Mouse (Mus musculus) thymus, postnatal 4 days (tissue): ENCODE results near the gene Gm10153.
A peak's percentile ranks its signal among the peaks of the same experiment; 100 is the strongest.
"Not testable (repeated sequence)": the region's sequence is repeated elsewhere in the genome, so short reads cannot be mapped to it uniquely, and the experiment has no call there.

ENCODE experiments used
- DNase-seq: peaks from one replicate; pipeline ENCODE4 v3.0.0; 2021

Gene Gm10153

DNA sequence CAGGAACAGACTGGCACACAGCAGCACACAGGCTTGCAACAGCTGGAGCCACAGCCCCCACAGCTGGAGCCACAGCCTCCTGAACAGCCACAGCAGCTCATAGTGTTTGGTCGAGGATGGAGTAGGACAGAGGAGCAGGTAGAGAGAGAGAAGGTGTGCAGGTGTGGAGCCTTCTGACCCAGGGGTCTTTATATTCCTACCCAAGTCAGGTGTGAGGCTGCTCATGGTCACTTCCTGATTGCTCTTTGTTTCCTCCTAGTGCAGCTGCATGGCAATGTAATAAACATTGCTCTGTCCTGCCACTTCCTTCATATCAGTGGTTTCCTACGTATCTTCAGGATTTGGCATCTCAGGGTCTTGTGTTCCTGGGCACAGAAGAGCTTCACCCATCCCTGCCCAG lies at the start of gene Gm10153:
Gene Gm10153 (minus strand): TSS at position 101 of the 400 bp plus-strand sequence.
- no peak for DNase-seq

DNA sequence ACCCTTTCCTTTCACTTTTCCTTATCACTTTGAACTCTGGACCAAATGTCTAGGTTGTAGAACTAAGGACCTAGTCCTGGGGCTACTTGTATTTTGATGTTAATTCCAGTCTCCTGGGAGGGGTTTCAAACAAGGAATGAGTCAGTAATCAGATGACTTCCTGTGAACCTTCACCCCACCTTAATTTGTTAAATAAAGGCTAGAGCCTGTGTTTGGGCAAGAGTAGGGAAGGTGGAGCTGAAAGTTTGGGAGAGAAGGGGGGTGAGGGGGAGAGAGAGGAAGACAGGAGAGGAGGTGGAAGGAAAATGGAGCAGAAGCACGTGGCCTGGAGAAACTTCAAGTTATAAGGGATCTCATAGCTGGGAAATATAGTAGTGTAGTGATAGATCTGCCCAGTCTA lies 41.4 kb upstream of the Gm10153 start:
- DNase-seq = no peak

GRCm38 (mm10) chr7:142229871-142230270 lies 39.7 kb upstream of the Gm10153 start, which contains the start of gene Krtap5-5:
Krtap5-5 (minus strand) TSS chr7:142229971.
- not testable (repeated sequence) for DNase-seq

DNA sequence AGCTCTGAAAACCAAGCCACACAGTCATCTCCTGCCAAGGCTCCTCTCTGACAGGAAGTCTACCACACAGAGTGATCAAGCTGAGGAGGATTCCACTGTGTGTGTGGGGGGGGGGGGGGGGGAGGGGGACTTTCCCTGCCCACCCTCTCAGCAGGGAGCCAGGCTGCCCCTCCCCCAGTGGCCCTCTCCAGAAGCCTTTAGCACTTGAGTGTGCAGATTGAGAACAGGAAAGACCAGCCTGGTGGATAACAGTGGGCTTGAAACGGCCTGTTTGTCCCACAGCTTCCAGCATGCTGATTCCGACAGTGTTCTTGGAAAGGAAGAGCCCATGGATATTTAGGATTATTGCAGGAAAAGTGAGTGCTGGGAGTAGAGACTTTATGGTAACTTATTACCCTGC lies 34.3 kb upstream of the Gm10153 start:
- peak; percentile 15 for DNase-seq

DNA sequence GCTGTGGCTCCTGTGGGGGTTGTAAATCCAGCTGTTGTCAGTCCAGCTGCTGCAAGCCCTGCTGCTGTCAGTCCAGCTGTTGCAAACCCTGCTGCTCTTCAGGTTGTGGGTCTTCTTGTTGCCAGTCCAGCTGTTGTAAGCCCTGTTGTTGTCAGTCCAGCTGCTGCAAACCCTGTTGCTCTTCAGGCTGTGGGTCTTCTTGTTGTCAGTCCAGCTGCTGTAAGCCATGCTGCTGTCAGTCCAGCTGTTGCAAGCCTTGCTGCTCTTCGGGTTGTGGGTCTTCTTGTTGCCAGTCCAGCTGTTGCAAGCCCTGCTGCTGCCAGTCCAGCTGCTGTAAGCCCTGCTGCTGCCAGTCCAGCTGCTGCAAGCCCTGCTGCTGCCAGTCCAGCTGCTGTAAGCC lies 21.9 kb upstream of the Gm10153 start:
- not testable (repeated sequence) for DNase-seq

DNA sequence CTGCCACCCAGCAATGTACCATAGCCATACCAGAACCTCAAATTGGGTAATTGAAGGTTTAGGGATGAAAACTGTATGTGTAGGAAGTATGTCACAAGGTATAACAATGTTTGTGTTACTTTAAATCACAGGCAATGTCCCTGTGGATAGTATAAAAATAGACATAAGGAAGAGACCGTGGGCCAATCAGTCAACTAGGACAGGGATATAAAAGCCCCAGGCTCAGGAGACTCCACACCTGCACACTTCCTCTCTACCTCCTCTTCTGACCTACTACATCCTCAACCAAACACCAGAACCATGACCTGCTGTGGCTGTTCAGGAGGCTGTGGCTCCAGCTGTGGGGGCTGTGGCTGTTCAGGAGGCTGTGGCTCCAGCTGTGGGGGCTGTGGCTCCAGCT lies 21.4 kb upstream of the Gm10153 start, which contains the start of gene Gm7579:
Gene Gm7579 (plus strand): TSS at position 301 of the 400 bp plus-strand sequence.
- DNase-seq = no peak

- DNase-seq = not testable (repeated sequence)
These were observed 16.7 kb upstream of the Gm10153 start for GRCm38 (mm10) chr7:142206891-142207290.

DNA sequence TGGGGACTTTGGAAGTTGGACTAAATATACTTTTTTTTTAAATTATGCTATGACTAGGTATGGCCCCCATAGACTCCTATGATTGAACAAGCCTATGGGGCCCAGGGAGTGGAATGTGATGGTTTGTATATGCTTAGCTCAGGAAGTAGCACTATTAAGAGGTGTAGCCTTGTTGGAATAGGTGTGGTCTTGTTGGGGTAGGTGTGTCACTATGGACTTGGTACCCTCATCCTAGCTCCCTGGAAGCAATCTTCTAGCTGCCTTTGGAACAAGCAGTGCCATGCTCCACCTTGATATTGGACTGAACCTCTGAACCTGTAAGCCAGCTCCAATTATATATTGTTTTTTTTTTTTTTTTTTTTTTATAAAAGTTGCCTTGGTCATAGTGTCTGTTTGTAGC lies 15.3 kb upstream of the Gm10153 start:
- DNase-seq = no peak

GRCm38 (mm10) chr7:142201064-142201463 lies 10.9 kb upstream of the Gm10153 start, which contains the start of gene Krtap5-3:
Krtap5-3 (plus strand) TSS chr7:142201364.
- DNase-seq = no peak

DNA sequence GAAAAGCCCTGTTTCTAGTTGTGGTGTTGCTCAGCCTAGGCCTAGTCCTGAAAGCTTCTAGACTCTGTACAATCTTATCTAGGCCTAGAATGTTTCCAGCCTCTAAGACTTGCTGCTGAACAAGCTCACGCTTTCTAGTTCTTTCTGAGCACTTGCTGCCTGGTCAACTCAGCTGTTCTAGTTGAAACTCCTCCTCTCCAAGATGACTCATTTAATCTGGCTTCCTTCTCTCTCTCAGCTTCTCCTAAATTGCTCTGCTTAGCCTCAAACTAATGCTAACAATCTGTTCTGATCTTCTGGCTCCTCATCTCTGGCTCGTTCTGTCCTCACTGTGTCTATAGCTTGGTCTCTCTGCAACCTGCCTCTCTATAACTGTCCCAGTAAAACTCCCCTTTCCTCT lies 8.6 kb upstream of the Gm10153 start:
- no peak for DNase-seq

- no peak for DNase-seq
These were observed 2.0 kb downstream of the Gm10153 start for GRCm38 (mm10) chr7:142188156-142188555.

DNA sequence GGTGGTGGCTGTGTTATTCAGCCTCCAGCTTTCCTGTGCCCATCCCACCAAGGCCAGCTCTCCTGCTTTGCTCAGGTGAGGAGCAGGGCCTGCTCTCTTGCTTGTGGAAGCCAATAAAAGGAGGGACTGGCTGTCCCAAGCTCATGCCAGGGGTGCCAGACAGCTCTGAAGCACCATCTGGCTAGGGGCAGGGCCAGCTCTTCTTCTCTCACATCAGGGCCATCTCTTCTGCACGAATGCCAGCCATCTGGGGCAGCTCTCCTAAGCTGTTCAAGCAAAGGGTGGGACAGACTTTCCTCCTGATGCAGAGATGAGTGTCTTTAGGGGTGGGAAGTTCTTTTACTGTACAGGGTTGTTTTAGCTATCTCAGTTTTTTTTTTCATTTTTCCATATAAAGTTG lies 9.2 kb downstream of the Gm10153 start:
- no peak for DNase-seq

GRCm38 (mm10) chr7:142178685-142179084 lies 11.5 kb downstream of the Gm10153 start:
- no peak for DNase-seq

- not testable (repeated sequence) for DNase-seq
These were observed 14.3 kb downstream of the Gm10153 start, which contains the start of gene Krtap5-2 for GRCm38 (mm10) chr7:142175905-142176304. Krtap5-2 (minus strand) TSS chr7:142176005.

GRCm38 (mm10) chr7:142169836-142170235 lies 20.4 kb downstream of the Gm10153 start:
- DNase-seq = no peak

DNA sequence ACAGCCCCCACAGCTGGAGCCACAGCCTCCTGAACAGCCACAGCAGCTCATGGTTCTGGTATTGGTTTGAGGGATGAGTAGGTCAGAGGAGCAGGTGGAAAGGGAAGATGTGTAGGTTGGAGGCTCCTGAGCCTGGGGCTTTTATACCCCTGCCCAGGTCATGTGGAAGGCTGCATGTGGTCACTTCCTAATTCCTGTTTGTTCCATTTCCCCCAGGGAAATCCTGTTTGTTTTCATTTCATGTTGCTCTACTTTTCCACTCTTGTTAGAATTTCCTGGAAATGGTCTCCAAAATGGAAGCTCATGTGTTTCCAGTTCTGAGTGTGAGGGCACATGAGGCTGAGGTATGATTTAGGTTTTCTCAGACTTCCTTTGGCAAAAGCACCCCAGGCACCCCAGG lies 24.6 kb downstream of the Gm10153 start, which contains the start of gene Gm4553:
Gene Gm4553 (minus strand): TSS at position 101 of the 400 bp plus-strand sequence.
- DNase-seq = not testable (repeated sequence)

DNA sequence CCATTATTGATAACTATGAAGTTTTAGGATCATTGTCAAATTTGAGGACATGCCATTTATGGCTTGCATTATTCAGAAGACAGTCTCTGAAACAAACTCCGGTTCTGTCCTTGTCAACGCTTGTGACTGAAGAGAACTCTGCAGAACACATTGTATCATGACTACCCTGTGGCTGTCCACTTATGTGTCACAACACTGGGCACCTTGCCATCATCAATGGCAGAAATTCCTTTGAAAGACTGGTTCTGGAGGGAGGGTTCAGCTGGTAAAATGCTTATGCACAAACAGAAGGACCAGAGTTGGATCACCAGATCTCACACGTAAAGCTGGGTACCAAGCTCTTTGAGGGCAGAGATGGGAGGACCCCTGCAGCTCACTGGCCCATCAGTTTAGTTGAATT lies 30.8 kb downstream of the Gm10153 start:
- DNase-seq = no peak

DNA sequence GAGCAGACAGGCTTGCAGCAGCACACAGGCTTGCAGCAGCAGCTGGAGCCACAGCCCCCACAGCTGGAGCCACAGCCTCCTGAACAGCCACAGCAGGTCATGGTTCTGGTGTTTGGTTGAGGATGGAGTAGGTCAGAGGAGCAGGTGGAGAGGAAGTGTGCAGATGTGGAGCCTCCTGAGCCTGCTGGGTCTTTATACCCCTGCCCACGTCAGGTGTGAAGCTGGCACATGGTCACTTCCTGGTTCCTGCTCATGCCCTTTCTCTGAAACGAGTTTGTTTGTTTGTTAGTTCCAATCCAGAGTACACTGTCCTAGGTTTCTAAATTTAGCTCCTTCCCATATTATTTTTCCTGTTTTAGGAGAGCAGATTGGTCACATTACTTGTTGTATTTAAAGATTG lies 33.2 kb downstream of the Gm10153 start, which contains the start of gene Gm29735:
Gene Gm29735 (minus strand): TSS at position 101 of the 400 bp plus-strand sequence.
- not testable (repeated sequence) for DNase-seq

DNA sequence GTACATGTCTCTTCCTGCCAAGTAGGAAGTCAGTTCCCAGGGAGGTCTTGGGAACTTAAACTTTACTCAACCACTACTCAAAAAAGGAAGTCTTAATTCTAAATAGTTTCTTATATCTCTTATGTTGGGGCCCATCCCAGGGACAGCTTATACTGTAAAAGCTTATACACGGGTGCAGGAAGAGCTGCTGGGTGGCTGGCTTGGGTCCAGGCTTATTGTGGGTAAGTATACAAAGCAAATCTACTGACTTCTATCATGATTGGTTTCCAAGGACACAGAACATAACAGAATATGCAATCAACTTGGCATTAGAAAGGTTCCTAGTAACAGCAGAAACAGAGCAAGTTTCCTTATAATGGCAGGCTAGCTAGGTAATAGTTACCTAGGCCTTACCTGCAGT lies 34.9 kb downstream of the Gm10153 start:
- no peak for DNase-seq

DNA sequence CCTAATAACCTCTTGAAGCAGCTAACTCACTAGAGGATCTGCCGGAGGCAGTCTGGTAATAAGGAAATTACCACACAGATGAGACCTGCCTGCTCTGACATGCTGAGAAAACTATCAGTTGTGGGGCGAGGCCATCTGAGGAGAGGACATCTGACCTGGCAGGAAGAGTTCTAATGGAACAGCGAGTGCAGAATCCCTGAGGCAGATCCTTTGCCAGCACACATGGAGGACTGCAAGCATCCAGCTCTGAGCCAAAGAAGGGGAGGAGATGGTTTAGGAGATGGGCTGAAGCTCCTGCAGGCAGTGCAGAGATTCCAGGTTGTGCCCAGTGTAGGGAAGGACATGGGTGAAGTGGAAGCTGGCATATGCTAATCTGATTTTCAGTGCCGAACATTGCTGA lies 38.0 kb downstream of the Gm10153 start:
- DNase-seq = no peak

GRCm38 (mm10) chr7:142148633-142149032 lies 41.6 kb downstream of the Gm10153 start:
- no peak for DNase-seq

DNA sequence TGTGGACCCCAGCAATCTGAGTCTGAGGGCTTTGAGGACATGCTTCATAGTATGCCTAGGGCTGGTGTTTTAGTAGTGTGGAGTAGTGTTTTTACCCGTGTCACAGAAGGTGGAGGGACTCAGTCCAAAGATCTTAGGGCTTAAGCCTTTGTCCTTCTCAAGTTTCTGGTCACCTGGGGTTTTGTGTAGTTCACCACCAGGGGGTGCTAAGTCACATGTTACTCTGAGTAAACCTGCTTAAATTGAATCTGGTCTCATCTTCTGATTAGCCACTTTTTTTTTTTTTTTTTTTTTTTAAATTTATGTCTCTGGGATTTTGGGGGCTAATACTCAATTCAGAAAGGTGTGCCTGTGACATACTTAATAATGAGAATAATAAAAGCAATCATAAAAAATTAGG lies 44.2 kb downstream of the Gm10153 start:
- peak; percentile 53 for DNase-seq

DNA sequence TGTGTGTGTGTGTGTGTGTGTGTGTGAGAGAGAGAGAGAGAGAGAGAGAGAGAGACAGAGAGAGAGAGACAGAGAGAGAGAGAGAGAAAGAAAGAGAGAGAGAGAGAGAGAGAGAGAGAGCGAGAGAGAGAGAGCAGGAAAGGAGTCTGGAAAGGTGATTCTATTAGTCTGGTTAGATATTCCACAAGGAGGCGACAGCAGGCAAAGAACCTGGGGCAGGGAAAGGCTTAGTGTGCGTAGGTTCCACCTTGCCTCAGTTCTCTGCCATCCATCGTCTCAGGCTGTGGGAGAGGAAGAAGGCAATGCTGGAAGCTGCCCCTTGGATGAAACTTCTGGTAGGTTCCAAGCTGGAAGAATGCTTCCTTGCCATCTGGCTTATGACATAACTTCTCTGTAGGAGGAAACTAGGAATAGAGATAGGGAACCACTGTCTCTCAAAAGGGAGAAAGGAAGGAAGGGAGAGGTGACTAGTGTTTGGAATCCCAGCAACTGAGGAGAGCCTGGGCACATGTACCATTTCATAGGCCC lies 44.7 kb downstream of the Gm10153 start:
- no peak for DNase-seq

GRCm38 (mm10) chr7:142144507-142144906 lies 45.7 kb downstream of the Gm10153 start, which contains the start of gene Gm45337:
Gm45337 (minus strand) TSS chr7:142144607.
- no peak for DNase-seq

DNA sequence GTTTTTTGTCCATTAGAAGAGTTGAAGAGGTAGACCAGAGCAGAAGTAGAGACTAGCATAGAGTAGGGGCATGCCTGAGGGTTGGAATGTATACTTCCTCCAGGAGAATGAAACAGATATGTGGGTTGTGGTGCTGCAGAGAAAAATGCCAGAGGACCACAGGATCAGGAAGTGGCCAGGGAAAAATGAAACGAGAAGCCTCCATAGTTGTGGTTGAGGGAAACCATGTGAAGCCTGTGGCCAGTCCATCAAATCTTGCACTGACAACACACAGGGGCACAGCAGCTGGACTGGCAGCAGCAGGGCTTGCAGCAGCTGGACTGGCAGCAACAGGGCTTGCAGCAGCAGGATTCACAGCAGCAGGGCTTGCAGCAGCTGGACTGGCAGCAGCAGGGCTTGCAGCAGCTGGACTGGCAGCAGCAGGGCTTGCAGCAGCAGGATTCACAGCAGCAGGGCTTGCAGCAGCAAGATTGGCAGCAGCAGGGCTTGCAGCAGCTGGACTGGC lies 46.6 kb downstream of the Gm10153 start:
- not testable (repeated sequence) for DNase-seq
